Mouse (Mus musculus) liver, embryonic 13.5 days (tissue): ENCODE results near the gene Rnf182. TPM values are rescaled to one million over a fixed set of nuclear protein-coding genes. Genes with fewer than 3 reads are reported as not detected.

Source experiments
- polyA plus RNA-seq: library from polyadenylated mRNA; unstranded; fragments of >200 nt; fragmentation: Nextera tagmentation; extraction: Ambion mirVana; gene quantifications from 2 replicates; pipeline ENCODE4 v1.2.1, GENCODE M21; 2015

The Rnf182 gene
- polyA plus RNA-seq, 1 experiment from 2014 or later: 0.05 TPM

Other genes starting within 250 kb of the Rnf182 start
- gene Nol7, start 217.3 kb upstream of the Rnf182 start, polyA plus RNA-seq: 155 and 183 TPM in 2 replicates
- 2.4 and 3.4 TPM in 2 replicates for gene Ranbp9, start 134.4 kb upstream of the Rnf182 start, polyA plus RNA-seq
- 5.4 and 6.0 TPM in 2 replicates for gene Mcur1, start 55.5 kb upstream of the Rnf182 start, polyA plus RNA-seq
- gene Cd83, start 169.1 kb downstream of the Rnf182 start, polyA plus RNA-seq: 0.95 and 1.0 TPM in 2 replicates